Mouse (Mus musculus) frontal cortex, adult (tissue): ENCODE data around the gene Arhgef16.

Experiments
- ATAC-seq: cut with Nextera tagmentation; 2 replicates; pipeline ENCODE4 v1.9.2; 2017; ENCODE audit warnings: mild to moderate bottlenecking, moderate library complexity, mixed read lengths; ENCODE audit not compliant: low TSS enrichment

The Arhgef16 gene

GRCm38 (mm10) chr4:154301466-154301881 lies at the start of gene Arhgef16:
Gene Arhgef16, minus strand, starts transcription at chr4:154301676.
- peak; percentile 50; the same call in 1 of the 2 replicates for ATAC-seq

GRCm38 (mm10) chr4:154348197-154348786 lies 46.8 kb upstream of the Arhgef16 start:
- no peak for ATAC-seq

DNA sequence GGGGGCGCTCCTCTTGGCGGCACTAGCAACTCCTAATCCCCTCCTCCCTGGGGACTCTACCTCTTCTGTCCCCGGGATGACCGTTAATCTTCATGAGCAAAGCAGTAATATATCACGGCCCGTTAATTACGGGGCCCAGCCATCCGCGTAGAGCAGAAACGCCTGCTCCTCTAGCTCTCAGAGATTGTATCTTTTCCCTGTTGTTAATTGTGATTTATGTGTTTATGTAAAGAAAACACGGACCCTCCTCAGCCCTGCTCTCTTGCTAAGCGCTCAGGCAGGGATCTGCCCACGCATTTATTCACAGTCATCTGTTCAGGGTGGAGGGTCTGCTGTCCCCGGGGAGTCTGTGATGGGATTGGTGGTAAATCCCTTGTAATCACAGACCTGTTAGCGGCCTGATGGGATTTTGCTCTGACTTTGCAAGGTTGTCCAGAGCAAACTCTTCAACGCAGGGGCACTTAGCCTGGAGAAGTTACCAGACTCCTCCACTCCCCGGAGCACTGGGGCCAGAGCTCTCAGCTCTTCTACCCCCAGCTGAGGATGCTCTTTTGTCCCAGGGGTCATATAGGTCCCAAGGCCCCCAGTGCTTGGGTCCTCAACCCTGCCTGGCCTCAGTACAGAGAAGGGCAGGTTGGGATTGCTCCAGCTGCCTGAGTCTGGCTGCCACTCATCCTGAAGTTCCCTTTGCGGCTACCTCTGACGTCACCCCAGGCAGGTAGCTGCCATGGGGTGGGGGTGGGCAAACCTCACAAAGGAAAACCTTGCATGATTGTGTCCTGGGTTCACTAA lies 45.5 kb upstream of the Arhgef16 start:
- ATAC-seq: no peak

DNA sequence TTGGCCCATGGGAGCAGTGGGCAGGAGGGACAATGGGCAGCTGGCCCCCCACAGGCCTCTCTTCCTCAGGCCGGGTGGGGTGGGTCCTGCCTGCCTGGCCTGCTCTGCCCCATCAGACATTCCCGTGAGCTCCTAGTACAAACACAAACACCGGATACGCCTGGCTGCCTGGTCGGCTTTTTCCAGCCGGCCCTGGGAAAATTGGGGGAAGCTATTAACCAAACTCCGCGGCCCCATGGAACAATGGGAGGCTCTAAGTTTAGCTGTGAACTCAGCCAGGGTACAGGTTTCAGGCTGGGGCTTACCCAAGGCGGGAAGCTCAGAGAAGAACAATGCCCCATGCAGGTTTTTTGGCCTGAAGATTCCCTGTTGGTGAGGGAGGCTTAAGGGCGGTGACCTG lies 35.2 kb upstream of the Arhgef16 start:
- ATAC-seq: no peak

DNA sequence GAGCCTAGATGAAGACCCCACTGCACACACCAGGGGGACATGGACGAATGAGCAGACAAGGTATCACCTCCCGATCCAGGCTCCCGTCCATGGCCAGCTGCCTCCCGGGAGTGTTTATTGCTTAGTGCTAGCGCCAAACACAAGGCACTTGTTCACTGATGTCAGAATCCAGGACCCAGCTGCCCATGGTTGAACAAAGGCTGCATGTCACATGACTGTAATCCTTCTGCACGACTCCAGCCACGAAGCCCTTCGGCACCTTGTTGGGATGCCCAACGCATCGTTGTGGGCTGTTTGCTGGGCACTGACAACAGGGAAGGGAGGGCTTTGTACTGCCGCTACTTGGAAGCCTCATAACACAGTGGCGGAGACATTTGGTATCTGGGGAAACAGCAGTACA lies 34.3 kb upstream of the Arhgef16 start, which contains the start of gene B230104I21Rik:
B230104I21Rik (plus strand) TSS at position 367 of the 400 bp plus-strand sequence.
- ATAC-seq: peak; percentile 69

DNA sequence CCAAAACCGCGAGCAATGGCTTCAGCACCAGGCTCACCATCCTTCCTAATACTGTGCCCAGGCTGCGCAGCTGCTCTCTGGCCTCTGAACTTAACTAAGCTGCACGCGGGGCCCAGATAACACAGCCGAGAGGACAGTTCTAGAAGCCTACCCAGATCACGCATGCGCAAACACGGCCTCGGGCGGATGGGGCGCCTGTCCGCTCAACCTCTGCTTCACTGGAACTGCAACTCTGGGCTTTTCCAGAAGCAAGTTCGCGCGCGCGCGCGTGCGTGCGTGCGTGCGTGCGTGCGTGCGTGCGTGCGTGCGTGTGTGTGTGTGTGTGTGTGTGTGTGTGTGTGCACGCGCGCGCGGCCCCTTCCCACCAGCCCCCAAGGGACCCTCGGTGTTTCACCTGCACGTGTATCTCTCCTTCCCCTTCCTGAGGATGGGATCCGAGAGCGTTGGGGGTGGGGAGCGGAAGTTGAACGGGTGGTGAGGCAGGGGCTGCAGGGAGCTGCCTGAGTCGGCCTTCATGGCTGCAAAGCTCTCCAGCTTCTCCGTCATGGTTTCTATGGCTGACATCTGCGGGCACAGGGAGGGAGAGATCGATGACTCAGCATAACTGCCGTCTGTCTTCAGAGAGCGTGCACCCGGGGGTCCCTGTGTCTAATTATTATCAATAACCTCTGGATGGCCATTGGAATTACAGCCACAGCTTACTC lies 33.4 kb upstream of the Arhgef16 start:
- no peak for ATAC-seq

GRCm38 (mm10) chr4:154333300-154333699 lies 31.8 kb upstream of the Arhgef16 start:
- no peak for ATAC-seq

DNA sequence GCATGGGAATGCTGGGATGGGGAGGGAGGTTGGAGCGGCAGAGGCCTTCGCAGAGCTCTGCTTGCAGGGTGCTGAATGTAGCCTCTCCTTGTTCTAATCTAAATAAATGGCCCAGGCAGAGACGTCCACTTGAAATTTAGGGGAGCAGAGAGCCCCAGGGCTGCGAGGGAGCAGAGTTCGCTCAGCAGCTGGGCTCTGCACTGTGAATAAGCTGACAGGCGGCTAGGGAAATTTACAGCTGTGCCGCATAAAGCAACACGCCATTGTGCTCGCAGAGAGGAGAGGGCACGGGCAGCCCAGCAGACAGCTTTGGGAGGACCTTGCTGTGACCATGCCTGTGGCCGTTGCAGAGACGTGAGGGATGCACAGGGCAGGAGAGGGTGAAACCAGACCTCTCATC lies 29.8 kb upstream of the Arhgef16 start:
- no peak for ATAC-seq

DNA sequence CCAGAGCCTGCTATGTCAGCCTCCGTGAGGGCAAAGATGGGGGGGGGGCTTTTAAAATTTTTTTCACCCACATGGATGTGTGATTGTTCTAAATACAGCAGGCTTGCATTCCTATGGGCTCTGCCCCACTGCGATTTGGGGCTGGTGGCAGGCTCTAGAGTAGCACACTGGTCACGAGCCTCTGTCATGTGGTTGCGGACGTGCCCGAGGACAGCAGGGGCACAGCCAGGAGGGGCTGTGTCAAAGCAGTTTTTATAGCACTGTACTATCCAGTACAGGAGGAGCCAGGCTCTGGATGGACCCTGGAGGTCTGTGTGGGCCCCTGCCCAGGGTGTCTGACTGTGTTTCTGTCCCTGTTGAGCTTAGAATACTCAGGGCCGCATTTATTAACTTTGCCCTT lies 28.5 kb upstream of the Arhgef16 start:
- no peak for ATAC-seq

GRCm38 (mm10) chr4:154328836-154329235 lies 27.4 kb upstream of the Arhgef16 start:
- ATAC-seq: peak; percentile 74; the same call in 1 of the 2 replicates

DNA sequence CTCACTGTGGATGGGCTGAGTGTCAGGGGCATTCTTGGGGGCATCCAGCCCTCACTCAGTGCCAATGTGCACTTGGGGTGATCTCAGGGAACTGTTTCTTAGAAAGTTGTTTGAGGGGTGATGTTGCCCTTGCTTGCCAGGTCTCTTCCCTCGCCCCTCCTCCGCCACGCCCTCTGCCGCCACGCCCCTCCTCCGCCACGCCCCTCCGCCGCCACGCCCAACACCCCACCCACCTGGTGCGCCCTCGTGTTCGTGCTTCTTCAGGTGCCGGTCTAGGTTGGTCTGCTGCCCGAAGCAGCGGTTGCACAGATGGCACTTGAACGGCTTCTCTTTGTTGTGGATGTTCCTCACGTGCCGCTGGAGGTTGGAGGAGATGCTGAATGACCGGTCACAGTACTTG lies 27.0 kb upstream of the Arhgef16 start:
- ATAC-seq: no peak

- no peak for ATAC-seq
Measured at GRCm38 (mm10) chr4:154325410-154325809, 23.9 kb upstream of the Arhgef16 start.

- ATAC-seq: no peak
Measured at GRCm38 (mm10) chr4:154313622-154313967, 12.1 kb upstream of the Arhgef16 start.

DNA sequence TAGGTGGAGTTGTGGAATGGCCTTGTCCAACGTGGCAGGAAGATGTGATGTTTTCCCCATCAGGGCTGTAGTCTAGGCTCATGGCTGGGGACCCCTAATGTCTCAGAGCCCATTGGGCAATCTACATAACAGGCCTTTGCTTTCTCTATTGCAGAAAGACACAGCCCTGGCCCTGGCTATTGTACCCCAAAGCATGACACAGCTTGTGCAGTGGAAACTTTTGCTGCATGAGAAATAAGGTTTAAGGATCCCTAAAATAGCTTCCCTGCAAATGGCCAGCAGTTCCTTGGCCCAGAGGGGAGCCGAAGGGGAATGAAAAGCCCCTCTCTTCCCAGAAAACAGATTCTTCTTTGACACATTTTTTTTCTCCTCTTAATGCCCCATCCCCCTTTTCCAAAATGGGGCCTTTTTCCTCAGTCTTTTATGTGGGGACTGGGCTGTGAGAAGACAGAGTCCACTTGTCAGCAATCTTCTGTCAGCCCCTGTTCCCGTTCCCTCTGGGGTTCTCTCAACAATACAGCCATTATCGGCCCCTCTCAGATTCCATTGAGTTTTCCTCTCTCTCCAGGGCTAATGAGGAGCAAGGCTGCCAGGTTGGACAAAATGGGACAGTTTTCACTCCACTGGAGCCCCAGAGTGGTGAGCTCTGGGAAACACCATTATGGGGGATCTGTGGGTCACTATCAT lies 11.6 kb upstream of the Arhgef16 start:
- peak; percentile 69 for ATAC-seq

DNA sequence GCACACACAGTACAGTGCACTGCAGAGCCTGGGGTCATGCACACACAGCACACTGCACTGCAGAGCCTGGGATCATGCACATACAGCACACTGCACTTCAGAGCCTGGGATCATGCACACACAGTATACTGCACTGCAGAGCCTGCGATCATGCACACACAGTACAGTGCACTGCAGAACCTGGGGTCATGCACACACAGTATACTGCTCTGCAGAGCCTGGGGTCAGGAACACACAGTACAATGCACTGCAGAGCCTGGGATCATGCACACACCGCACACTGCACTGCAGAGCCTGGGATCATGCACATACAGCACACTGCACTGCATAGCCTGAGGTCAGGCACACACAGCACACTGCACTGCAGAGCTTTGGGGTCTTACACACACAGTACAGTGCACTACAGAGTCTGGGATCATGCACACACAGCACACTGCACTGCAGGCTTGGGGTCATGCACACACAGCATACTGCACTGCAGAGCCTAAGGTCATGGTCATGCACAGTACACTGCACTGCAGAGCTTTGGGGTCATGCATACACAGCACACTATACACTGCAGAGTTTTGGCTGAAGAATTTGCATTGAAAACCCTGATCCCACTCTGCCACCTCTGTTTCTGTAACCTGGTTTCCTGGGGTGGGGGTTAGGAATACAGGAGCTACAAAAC lies 10.8 kb upstream of the Arhgef16 start:
- ATAC-seq: no peak

DNA sequence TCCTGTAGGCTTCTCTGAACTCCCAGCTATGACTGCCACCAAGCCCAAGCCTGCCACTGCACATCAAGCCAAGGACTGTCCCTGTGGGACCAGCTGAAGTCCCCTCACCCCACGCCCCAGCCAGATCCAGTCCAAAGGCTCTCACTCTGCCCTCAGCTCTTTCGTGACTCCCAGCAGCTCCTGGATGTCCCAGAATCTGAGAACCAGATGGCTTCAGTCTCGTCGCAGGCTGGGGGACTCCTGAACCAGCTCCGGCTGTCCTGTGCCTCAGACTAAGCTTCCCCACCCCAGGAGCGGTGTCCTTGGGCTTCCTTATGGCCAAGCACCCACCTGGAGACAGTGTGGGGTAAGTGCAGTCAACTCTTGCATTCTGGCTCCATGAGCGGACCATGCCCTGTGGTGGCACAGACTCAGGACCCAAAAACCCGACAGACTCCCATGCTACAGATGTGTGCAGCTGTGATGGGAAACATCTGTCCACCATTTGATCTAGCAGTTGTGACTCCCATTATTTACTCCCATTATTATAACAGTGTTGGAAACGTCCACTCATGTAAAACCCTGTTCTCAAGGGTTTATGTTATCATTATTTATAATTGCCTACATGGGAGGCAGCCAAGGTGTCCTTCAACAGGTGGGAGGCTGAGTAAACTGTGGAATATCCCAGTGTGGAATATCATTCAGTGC lies 9.2 kb upstream of the Arhgef16 start:
- no peak for ATAC-seq

GRCm38 (mm10) chr4:154309131-154309530 lies 7.7 kb upstream of the Arhgef16 start:
- no peak for ATAC-seq

- ATAC-seq: no peak
Measured at GRCm38 (mm10) chr4:154299541-154300271, 1.8 kb downstream of the Arhgef16 start.

DNA sequence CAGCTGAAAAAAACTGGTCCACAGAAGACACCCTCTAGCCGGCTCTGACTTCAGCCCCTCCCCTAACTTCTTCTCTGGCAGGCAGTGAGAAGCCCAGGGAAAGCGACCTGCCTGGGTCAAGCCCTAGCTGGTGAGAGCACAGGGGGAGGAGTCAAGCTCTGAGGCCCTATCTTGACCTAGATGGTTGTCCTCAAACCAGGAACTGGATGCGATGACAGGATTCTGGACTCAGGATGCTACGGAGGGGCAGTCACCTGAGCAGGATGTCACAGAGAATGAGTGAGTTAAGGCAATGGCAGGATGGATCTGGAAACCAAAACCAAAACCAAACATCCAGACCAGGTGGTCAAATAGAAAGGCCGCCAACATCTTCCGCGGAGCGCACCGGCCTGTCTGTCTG lies 3.7 kb downstream of the Arhgef16 start:
- ATAC-seq: no peak

DNA sequence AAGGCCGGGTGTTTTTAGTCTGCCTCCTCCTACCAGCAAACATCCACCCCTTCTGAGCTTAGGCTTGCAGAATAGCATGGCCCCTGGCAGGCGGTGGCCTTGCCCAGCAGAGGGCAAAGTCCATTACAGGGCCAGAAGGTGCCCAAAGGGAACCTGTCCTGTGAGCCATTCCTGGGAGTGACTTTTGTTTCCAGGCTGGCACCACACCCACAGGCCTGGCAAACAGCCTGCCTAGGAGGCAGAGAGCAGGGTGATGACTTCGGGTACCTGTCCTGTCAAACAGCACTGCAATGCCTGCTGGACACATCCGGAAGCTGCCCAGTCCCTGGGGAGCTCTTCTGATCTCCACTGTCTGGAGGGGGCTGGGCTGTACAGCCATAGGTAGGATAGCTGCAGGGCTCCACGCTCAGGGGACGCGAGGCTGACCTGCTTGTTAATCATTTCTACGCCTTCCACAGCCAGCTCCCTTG lies 7.2 kb downstream of the Arhgef16 start:
- ATAC-seq: no peak
